Mouse (Mus musculus) kidney, postnatal 0 days (tissue): ENCODE results near the gene Padi2. TPM values are rescaled to one million over a fixed set of nuclear protein-coding genes. Genes with fewer than 3 reads are reported as not detected.

Source experiments
- ATAC-seq: fragments of 200-750 bp; cut with Nextera tagmentation; replicated peaks from 2 replicates; pipeline ENCODE4 v1.8.0; 2017; ENCODE audit warnings: low read depth, moderate number of reproducible peaks, moderate TSS enrichment, moderate library complexity; ENCODE audit not compliant: low FRiP score
- DNase-seq: peaks from one replicate; pipeline ENCODE4 v3.0.0-alpha.2; 2016; ENCODE audit warnings: low spot score
- H3K27ac ChIP-seq: fragments of 300-500 bp; sonication (generic); 2 replicates; pipeline ENCODE4 v1.5.1; 2014; ENCODE audit warnings: mild to moderate bottlenecking
- H3K27me3 ChIP-seq: fragments of 300-500 bp; sonication (generic); 2 replicates; pipeline ENCODE4 v1.6.1; 2014; ENCODE audit warnings: low read length, mixed read lengths; ENCODE audit not compliant: insufficient read depth
- H3K36me3 ChIP-seq: fragments of 300-500 bp; sonication (generic); 2 replicates; pipeline ENCODE4 v1.6.1; 2014; ENCODE audit warnings: low read length, mixed read lengths; ENCODE audit not compliant: insufficient read depth
- H3K4me1 ChIP-seq: fragments of 300-500 bp; sonication (generic); replicated peaks from 2 replicates; pipeline ENCODE4 v1.6.1; 2014; ENCODE audit warnings: antibody characterized with exemption, low read length, mixed read lengths; ENCODE audit not compliant: insufficient read depth
- H3K4me2 ChIP-seq: fragments of 300-500 bp; sonication (generic); 2 replicates; pipeline ENCODE4 v1.6.1; 2014; ENCODE audit warnings: mild to moderate bottlenecking, low read length, moderate library complexity, mixed read lengths
- H3K4me3 ChIP-seq: fragments of 300-500 bp; sonication (generic); replicated peaks from 2 replicates; pipeline ENCODE4 v1.5.1; 2014; ENCODE audit warnings: low read depth, low read length
- H3K9ac ChIP-seq: fragments of 300-500 bp; sonication (generic); 2 replicates; pipeline ENCODE4 v1.6.1; 2014; ENCODE audit warnings: low read depth, low read length
- H3K9me3 ChIP-seq: fragments of 300-500 bp; sonication (generic); replicated peaks from 2 replicates; pipeline ENCODE4 v1.6.1; 2016; ENCODE audit warnings: low read length, inconsistent platforms, mixed read lengths
- CTCF ChIP-seq: IDR thresholded peaks from 2 replicates; pipeline ENCODE4 v1.5.1; 2016; ENCODE audit warnings: antibody characterized with exemption, low read depth, mild to moderate bottlenecking, moderate library complexity
- WGBS: fragments of 180-500 bp; shearing (Covaris S2); extraction: QIAGEN DNeasy Blood & Tissue Kit; methylation state at CpG from one replicate; pipeline ENCODE4 v1.1.7; 2014; 5-methylcytosine and 5-hydroxymethylcytosine counted together
- polyA plus RNA-seq: library from polyadenylated mRNA; unstranded; fragments of >200 nt; fragmentation: Nextera tagmentation; extraction: Ambion mirVana; gene quantifications from 2 replicates; pipeline ENCODE4 v1.2.1, GENCODE M21; 2015

The Padi2 gene
- polyA plus RNA-seq, 1 experiment from 2014 or later: 21.1 TPM

DNA sequence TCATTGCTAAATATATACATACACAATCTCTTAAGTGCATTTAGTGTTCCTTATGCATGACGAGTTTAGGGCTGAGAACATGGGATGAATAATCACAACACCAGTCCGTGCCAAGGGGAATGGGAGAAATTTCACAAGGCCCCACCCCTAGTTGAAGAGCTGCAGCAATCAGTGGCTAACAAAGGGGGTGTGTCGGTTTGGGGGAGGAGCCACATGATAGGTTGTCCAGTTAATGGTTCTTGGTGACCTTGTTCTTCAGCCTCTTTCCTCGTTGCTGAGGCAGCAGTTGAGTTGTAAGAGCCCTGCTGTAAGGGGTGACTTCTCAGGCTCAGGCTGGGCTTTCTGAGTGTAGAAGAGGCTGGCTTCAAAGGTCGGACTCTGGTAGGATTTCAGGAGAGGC lies 56.8 kb downstream of the Padi2 start:
- 15% methylated on average over 5 of the region's 5 CpGs for WGBS
- Histone ChIP-seq H3K4me1 (peaks cover 9% of the 10 kb centered on the region), H3K4me2 (peak overlapping the region; percentile 90; the same call in 1 of the 2 replicates), H3K36me3 (peaks cover 15% of the 10 kb centered on the region; the same call in 1 of the 2 replicates), H3K27me3 (no peaks in the 10 kb centered on the region), H3K9me3 (no peaks in the 10 kb centered on the region), H3K27ac (peak overlapping the region; percentile 83), H3K9ac (no peak overlapping the region), H3K4me3 (no peak overlapping the region)
- DNase-seq (peak; percentile 83), ATAC-seq (peak; percentile 45)
- TF ChIP-seq CTCF: no peak

DNA sequence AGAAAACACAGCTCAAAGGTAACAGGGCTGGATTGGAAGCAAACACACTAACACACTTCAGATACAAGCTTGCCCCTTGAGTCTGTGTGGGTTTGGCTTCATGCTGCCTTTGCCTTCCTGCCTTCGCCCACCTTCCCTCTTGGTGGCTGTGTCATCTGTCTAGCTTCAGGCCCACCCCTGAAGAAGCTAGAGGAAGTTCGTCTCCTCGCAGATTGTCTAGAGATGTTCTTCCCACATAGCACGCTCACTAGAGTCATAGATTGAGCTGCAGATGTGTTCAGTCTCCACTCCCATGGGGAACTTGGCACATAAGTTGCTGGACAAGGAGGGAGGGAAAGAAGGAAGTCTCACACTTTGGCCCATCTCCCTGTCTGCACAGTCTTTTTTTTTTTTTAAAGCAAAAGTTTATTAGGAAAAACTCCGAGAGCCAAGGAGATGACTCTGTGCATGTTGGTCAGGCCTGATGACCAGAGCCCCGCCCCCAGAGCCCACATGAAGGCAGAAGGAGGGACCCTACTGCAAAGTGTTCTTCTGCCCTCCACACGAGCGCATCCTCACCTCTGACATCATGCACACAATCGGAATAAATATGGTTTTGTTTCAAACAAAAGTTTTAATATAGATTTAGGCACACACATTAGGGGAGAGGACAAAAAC lies 57.9 kb downstream of the Padi2 start:
- ATAC-seq (no peak), DNase-seq (no peak)
- TF ChIP-seq CTCF: no peak
- Histone ChIP-seq H3K27ac (peak overlapping the region; percentile 83), H3K9me3 (no peaks in the 10 kb centered on the region), H3K36me3 (peaks cover 19% of the 10 kb centered on the region; the same call in 1 of the 2 replicates), H3K4me1 (peaks cover 9% of the 10 kb centered on the region), H3K4me3 (no peak overlapping the region), H3K4me2 (no peak overlapping the region), H3K9ac (no peak overlapping the region), H3K27me3 (no peaks in the 10 kb centered on the region)
- WGBS: 77% methylated on average over 9 of the region's 9 CpGs

DNA sequence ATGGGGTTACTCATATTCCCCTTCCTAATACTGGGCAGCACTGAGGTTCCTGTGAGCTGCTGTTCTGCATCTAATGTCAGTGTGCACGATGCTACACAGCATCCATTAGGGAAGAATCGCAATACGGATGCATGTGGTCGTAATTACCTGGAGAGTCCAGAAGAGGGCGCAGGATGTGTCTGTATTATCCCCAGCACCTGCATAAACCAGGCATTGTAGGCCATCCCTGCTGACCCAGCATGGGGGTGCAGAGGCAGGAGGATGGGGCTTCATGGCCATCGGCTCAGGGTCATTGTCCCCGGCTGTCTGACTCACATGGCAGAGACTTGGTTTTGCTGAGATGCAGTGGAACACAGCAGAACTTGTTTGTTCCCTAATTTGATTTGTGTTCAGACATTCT lies 58.5 kb downstream of the Padi2 start:
- Histone ChIP-seq H3K9ac (no peak overlapping the region), H3K27me3 (no peaks in the 10 kb centered on the region), H3K4me1 (peaks cover 9% of the 10 kb centered on the region), H3K4me3 (no peak overlapping the region), H3K4me2 (no peak overlapping the region), H3K9me3 (no peaks in the 10 kb centered on the region), H3K36me3 (peaks cover 19% of the 10 kb centered on the region; the same call in 1 of the 2 replicates), H3K27ac (peak overlapping the region; percentile 83; the same call in 1 of the 2 replicates)
- 17% methylated on average over 7 of the region's 7 CpGs for WGBS
- DNase-seq: peak; percentile 88
- no peak for ATAC-seq
- peak; percentile 89 for TF ChIP-seq CTCF

GRCm38 (mm10) chr4:140967386-140968159 lies 61.4 kb downstream of the Padi2 start:
- H3K4me1 ChIP-seq: peaks cover 3% of the 10 kb centered on the region; the same call in 1 of the 2 replicates
- WGBS: 75% methylated on average over 11 of the region's 11 CpGs
- ATAC-seq: no peak
- H3K4me3 ChIP-seq: no peak overlapping the region
- no peak overlapping the region for H3K9ac ChIP-seq
- DNase-seq: no peak
- no peaks in the 10 kb centered on the region for H3K9me3 ChIP-seq
- no peak overlapping the region for H3K4me2 ChIP-seq
- TF ChIP-seq CTCF: no peak
- peaks cover 40% of the 10 kb centered on the region; the same call in 1 of the 2 replicates for H3K36me3 ChIP-seq
- H3K27ac ChIP-seq: no peak overlapping the region
- no peaks in the 10 kb centered on the region for H3K27me3 ChIP-seq

GRCm38 (mm10) chr4:140971691-140972090 lies 65.5 kb downstream of the Padi2 start:
- Histone ChIP-seq H3K9me3 (no peaks in the 10 kb centered on the region), H3K4me3 (no peak overlapping the region), H3K9ac (no peak overlapping the region), H3K36me3 (peaks cover 68% of the 10 kb centered on the region; the same call in 1 of the 2 replicates), H3K4me2 (no peak overlapping the region), H3K27ac (no peak overlapping the region), H3K27me3 (no peaks in the 10 kb centered on the region), H3K4me1 (no peaks in the 10 kb centered on the region)
- ATAC-seq (no peak), DNase-seq (no peak)
- 87% methylated on average over 13 of the region's 13 CpGs for WGBS
- no peak for TF ChIP-seq CTCF

GRCm38 (mm10) chr4:140974408-140974807 lies 68.3 kb downstream of the Padi2 start:
- no peaks in the 10 kb centered on the region for H3K9me3 ChIP-seq
- H3K27ac ChIP-seq: no peak overlapping the region
- H3K4me3 ChIP-seq: no peak overlapping the region
- H3K4me1 ChIP-seq: no peaks in the 10 kb centered on the region
- no peak for ATAC-seq
- WGBS: 89% methylated on average over 6 of the region's 6 CpGs
- TF ChIP-seq CTCF: no peak
- H3K9ac ChIP-seq: no peak overlapping the region
- H3K27me3 ChIP-seq: no peaks in the 10 kb centered on the region
- no peak overlapping the region for H3K4me2 ChIP-seq
- DNase-seq: no peak
- H3K36me3 ChIP-seq: peaks cover 65% of the 10 kb centered on the region
